Mouse (Mus musculus) kidney, postnatal 36 days (tissue): ENCODE data around the gene 4930442H23Rik.
A peak's percentile ranks its signal among the peaks of the same experiment; 100 is the strongest.
"Not testable (repeated sequence)": the region's sequence is repeated elsewhere in the genome, so short reads cannot be mapped to it uniquely, and the experiment has no call there.

Experiments used
- DNase-seq, 2 experiments: peaks; one replicate each; pipeline ENCODE4 v3.0.0; 2021 to 2022; ENCODE audit warnings: mixed read lengths in 2 of 2

Gene 4930442H23Rik

DNA sequence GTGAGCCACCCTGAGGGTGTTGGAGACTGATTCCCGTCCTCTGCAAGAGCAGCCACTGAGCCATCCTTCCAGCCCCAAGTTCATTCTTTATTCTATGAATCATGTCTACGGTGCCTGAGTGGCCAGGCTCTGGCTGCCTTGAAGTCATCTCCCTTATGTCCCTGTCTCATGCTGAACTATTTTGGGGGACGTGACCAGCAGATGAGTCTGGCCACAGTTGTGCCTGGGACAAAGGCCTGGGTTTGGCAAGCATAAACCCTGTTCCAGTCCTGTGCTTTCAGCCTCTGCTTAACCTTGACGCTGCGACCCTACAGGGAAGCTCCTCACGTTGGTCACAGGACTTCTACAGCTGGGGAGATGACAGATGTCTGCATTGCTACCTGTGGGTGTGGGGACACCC, 13.7 kb upstream of the 4930442H23Rik start:
- DNase-seq: no peak

DNA sequence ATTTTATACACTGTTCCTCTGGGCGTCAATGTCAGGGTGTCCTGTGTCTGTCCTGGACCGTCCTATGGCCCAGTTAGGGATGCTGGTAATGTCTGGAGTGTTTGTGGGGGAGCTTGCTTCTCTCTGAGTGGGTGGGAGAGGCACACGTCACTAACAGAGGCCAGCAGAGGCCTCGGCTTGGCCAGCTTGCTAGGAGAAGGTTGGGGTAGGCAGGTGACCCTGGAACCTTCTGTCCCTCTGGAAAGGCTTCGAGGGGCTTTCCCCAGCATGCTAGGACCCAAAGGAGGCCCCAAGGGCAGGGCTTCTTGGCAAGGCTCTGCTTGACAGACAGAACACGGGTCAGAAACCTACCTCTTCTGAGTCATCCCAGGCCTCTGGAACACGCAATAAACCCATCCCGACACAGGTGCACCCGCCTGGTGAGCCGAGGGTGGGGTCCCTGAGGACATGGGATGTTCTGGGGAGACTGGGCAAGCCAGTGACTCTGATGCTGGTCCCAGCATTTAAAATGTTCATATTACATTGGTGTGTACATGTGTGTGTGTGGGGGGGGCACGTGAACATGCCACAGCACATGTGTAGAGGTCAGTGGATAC, 12.9 kb upstream of the 4930442H23Rik start:
- no peak for DNase-seq

DNA sequence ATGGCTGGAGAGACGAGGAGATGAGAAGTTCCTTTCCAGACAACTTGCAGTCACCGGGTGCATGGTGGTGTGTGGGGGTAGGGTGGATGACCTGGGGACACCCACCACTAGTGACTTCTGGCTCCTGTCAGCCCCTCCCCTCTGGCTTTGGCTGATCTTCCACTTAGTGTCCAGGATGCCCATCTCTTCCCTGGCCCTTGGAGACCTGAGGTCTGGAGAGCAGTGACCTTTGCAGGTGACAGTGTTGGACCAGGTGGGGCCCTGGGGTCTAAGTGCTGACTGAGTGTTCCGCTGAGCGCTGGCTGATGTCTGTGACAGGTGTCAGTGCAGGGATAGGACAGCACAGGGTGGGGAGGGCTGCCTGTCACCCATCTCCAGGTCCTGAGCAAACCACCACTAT, 11.7 kb upstream of the 4930442H23Rik start:
- no peak for DNase-seq

DNA sequence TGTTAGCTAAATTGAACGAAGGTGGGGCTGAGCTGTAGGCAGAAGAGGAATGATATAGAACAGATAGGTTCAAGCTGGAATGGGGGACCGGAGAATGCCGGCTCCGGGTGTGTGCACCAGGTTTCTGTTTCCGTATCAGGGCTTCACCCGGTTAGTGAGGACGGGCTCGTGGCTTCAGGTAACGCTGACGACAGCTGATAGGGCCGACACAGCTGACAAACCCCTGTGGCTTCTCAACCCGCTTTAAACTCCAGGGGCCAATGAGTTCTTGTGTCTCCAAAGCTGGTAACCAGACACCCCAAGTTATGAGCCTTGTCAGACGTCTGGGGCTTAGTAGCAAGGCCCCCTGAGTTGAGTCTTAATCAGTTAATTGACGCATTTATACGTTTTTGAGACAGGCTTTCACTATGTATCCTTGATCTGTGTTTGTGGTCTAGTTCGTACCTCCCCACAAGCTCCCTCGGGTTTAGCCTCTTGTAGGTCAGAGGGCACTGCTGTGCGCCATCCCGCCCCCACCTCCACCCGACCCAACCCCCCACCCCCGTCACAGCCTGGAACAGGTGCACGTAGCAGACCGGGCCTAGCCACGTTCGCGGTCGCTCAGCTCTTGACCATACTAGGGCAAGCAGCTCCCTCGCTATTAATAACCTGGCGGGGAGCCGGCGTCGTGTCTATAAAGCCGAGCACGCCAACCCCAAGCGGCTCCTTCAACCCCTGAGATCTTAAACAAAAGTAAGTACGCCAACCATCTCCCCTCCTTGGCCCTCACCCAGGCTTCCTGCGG, 10.5 kb upstream of the 4930442H23Rik start:
- no peak for DNase-seq

DNA sequence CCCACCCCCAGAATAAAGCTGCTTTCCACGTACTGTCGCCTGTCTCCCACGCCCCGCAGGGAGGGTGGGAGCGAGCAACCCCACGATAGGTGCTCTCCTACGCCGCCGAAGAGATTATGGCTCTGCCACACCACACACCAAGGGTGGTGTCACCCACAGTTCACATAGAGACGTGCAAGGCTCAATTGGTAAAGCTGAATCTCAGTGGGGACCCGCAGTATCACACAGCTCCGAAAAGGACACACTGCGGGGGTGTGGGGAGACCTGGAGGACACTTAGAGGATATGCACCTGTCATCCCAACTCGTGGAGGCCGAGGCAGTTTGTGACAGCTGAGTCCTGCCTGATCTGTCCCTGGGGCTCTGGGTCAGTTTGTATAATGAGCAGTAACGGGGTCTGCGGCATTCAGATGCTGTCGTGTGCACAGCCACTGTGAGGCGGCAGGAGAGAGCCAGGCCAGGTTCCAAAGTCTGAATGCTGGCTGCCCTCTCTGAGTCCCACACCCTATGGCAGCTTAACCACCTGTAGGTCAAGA, 9.4 kb upstream of the 4930442H23Rik start:
- peak in 1 of 2 experiments; percentile 54 for DNase-seq

DNA sequence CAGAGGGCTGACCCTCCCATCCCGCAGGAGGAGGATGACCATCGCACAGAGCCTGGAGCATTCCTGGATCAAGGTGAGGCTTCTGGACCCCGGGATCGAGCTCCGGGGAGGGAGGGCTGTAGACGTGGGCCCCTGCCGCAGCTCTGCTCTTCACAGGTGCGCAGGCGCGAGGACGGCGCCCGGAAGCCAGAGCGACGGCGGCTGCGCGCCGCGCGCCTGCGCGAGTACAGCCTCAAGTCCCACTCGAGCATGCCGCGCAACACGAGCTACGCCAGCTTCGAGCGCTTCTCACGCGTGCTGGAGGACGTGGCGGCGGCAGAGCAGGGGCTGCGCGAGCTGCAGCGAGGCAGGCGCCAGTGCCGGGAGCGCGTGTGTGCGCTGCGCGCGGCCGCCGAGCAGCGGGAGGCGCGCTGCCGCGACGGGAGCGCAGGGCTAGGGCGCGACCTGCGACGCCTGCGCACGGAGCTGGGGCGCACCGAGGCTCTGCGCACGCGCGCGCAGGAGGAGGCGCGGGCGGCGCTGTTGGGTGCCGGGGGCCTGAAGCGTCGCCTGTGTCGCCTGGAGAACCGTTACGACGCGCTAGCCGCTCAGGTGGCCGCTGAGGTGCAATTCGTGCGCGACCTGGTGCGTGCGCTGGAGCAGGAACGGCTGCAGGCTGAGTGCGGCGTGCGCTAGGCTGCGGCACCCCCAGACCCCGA, 8.8 kb upstream of the 4930442H23Rik start:
- DNase-seq: peak; percentile 78 to 91

DNA sequence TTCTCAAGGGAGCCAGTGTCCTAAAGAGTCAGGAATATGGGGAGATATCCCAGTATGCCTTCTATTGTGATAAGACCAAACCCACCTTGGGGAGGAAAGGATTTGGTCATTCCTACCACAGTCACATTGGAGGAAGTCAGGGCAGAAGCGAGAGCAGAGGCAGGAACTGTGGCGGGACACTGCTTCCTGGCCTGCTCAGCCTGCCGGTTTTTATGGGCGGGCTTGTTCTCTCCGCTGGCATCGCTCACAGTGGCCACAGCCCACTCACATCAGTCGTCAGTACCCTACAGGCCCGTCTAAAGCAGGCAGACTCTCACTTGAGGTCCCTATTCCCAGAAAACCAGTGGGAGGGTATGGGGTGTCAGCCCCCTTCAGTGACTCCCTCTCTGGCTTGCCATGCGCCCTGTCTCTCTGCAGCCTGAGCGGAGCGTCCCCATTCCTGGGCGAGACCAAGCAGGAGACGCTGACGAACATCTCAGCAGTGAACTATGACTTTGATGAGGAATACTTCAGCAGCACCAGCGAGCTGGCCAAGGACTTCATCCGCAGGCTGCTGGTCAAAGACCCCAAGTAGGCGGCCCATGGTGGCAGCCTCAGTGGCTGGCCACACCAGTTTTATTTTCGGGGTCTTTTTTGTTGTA, 7.8 kb upstream of the 4930442H23Rik start:
- DNase-seq: no peak

DNA sequence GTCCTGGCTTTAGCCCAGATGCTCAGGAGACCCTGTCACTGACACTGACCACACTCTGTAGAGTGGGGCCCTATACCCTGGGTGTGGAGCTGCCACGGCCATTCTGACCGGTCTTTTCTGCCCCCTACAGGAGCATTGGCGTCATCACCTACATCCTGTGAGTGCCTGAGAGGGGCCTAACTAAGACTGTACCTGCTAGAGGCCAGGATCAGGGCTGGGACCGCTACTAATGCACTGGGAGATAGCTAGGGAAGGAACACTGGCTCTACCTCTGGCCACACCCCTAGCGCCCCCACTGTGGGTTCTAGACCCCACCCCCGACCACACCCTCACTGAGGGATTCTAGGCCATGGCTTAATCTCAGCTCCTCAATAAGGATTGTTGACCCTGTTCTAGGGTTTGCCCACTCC, 7.3 kb upstream of the 4930442H23Rik start:
- peak in 1 of 2 experiments; percentile 35 for DNase-seq

DNA sequence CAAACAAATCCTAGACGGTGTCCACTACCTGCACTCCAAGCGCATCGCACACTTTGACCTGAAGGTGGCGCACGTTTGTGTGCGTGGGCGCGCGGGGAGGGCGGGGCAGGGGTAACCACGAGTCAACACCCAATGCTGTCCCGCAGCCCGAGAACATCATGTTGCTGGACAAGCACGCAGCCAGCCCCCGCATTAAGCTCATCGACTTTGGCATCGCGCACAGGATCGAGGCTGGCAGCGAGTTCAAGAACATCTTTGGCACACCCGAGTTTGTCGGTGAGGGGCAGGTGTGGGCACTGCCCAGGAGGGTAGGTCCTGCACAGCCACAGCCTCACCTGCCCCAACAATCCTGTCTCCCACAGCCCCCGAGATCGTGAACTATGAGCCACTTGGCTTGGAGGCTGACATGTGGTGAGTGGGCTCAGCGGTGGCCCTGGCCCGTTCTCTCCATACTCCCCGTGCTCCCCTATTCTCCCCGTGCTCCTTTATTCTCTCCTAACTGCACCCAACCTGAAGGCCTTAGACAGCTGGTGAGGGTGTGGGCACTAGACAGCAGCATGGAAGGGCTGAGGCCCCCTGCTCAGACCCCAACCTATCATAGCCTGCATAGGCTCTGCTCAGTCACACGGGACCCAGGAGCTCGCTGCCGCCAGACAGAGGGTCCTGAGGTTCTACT, 6.7 kb upstream of the 4930442H23Rik start:
- peak in 1 of 2 experiments; percentile 64 for DNase-seq

DNA sequence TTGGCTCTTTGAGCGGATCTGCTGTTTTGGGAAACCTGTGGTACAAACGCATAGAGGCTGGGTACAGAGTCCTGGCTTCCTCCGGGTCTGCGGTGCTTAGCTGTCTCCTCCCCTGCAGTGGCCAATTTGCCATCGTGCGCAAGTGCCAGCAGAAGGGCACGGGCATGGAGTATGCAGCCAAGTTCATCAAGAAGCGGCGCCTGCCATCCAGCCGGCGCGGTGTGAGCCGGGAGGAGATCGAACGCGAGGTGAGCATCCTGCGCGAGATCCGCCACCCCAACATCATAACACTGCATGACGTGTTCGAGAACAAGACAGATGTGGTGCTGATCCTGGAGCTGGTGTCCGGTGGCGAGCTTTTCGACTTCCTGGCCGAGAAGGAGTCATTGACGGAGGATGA, 6.2 kb upstream of the 4930442H23Rik start:
- DNase-seq: no peak

DNA sequence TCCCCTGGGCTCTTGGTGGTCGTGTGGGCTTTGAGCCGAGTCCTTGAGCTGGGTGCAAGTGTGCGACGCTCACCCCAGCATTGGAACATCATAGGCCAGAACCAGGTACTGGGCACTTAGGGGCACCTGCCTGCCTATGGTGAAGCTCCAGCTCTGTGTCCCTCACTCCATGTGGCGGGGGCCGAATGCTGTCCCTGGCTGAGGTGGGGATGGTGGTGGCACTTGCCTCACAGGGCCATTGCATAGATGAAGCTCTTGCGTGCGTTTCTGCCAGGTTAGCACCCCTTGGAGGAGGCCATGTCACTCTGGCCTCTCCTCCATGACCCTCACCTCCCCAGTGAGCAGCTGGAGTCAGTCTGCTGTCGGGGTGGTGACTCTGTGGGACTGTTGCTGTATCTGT, 3.5 kb upstream of the 4930442H23Rik start:
- DNase-seq: no peak

DNA sequence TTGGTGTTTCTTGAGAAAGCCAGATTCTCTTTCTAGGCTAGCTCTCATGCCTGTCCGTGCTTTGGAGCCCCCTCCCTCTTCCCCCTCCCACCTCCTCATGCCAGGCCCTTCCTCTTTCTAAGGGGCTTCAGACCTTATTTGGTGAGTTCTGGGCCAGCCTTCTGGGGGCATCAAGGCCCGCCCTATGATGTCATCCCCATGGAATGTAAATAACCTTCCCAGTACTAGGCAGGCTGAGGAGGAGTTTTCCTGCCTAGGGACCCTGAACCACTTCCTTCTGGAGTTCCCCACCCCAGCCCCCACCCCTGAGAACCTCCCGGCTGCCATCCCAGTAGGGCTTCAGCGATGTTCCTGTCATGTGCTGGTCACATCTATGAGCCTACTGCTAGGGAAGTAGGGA, 1.1 kb upstream of the 4930442H23Rik start:
- no peak for DNase-seq

DNA sequence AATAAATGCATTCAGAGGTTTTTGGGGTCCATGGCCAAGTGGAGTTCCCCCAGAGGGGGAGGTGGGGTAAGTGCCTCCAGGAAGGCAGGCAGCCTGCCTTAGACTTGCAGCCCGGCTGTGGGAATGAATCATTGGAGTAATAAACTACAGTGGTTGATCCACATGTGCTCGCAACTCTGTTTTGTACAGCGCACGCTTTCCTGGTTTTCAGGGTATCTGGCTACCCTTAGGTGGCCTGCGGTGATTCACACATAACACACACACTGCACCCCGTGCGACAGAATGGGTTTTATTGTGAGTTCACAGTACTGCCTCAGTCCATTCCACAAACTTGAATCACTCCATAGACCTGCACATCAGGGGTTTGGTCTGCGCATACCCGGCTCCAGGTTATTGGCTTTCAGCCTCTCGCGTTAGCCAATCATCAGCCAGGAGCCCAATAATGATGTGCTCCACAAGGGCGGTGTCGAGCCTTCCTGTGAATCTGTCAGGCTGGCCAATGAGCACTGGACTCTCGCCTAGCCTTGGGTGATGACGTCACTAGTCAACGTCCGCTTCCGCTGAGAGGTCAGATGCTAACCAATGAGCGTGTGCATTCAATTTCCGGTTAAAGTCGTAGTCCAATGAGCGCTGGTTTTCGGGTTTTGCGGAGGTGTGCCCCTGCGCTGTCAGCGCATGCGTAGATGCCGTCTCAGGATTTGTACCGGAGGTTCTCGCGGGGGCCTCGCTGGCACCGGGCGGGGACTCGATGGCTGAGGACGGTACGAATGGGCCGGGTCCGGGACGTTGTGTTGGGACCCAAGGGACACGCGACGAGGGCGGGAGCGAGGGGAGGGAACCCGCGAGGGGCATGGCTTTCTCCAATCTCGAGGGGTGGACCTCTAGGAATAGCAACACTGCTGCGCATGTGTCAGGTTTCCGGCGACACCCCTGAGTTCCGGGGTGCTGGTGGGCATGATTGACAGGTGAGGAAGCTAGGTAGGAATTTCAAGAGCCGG, 1.0 kb downstream of the 4930442H23Rik start, which contains the start of gene Dapk3:
Dapk3 (plus strand) TSS at position 670 of the 998 bp plus-strand sequence.
- DNase-seq: peak; percentile 96 to 99

DNA sequence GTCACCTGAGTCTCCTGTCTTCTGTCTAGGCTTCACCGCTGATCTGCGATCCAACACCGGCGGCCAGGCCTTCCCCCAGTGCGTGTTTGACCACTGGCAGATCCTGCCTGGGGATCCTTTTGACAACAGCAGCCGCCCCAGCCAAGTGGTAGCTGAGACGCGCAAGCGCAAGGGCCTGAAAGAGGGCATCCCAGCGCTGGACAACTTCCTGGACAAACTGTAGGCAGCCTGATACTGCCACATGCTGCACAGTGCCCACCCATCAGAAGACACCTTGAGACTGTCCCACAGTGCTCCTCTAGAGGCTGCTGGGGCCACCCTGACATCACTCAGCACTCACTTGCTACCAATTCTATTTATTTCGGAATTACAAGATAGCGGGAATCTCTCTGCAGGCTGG, 1.8 kb downstream of the 4930442H23Rik start:
- not testable (repeated sequence) for DNase-seq

DNA sequence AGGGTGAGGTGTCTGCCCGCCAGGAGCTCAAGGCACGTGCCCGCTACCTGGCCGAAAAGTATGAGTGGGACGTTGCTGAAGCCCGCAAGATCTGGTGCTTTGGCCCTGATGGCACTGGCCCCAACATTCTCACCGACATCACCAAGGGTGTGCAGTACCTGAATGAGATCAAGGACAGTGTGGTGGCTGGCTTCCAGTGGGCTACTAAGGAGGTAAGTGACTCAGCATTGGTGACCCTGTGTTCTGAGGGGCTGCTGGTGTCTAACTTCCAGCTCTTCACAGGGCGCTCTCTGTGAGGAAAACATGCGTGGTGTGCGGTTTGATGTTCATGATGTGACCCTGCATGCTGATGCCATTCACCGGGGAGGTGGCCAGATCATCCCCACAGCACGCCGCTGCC, 2.7 kb downstream of the 4930442H23Rik start:
- DNase-seq: no peak

DNA sequence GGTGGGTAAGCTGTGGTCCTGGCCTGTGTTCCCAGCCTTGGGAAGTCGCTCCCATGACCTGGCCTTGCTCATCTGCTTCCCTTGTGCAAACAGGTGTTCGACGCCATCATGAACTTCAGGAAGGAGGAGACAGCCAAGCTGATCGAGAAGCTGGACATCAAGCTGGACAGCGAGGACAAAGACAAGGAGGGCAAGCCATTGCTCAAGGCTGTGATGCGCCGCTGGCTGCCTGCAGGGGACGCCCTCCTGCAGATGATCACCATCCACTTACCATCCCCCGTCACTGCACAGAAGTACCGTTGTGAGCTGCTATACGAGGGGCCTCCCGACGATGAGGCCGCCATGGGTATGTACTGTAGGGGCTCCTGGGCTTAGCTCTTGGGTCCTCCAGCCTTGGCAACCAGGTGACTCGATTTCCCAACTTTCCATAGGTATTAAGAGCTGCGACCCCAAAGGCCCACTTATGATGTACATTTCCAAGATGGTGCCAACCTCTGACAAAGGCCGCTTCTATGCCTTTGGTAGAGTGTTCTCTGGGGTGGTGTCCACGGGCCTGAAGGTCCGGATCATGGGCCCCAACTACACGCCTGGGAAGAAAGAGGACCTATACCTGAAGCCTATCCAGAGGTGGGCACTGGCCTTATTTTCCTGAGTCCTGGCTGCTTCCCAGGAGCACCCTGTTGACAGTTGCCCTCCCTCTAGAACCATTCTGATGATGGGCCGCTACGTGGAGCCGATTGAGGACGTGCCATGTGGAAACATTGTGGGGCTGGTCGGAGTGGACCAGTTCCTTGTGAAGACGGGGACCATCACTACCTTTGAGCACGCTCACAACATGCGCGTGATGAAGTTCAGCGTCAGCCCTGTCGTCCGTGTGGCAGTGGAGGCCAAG, 4.0 kb downstream of the 4930442H23Rik start:
- DNase-seq: no peak

DNA sequence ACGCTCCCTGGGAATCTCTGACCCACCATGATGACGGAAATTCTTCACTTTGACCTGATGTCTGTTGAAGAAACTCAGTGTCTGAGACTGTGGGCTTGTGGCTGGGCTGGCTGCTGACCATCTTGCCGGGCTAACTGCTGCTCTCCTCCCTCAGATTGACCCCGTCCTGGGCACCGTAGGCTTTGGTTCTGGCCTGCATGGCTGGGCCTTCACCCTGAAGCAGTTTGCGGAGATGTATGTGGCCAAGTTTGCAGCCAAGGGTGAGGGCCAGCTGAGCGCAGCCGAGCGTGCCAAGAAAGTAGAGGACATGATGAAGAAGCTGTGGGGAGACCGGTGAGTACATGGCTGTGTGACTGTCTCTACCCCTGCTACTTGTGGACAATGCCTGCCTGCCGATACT, 4.7 kb downstream of the 4930442H23Rik start:
- DNase-seq: no peak

DNA sequence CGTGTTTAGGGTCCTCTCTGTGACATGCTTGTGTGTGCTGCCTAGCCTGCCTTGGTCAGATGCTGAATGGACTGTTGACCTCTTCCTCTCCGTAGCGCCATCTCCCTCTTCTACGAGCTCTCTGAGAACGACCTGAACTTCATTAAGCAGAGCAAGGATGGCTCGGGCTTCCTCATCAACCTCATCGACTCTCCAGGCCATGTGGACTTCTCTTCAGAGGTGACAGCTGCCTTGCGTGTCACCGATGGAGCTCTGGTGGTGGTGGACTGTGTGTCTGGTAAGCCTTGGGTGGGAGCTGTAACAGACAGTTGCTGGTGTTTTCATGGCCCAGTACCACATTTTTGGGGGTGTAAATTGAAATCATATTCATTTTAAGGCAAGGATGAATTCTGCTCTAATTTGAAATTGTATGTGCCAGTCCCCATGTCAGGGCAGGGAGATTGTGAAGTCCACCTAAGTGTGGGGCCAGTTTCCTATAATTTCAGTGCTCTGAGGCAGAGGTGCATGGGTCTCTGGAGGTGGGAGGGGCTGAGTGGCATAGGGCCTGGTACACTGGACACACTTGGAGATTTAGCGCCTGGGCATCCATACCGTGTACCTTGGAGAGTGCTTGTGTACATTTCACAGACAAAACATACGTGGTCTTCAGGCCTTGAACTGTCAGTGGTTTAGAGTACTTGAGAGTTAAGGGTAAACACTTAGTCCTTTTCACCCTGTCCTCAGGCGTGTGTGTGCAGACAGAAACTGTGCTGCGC, 5.5 kb downstream of the 4930442H23Rik start:
- no peak for DNase-seq

DNA sequence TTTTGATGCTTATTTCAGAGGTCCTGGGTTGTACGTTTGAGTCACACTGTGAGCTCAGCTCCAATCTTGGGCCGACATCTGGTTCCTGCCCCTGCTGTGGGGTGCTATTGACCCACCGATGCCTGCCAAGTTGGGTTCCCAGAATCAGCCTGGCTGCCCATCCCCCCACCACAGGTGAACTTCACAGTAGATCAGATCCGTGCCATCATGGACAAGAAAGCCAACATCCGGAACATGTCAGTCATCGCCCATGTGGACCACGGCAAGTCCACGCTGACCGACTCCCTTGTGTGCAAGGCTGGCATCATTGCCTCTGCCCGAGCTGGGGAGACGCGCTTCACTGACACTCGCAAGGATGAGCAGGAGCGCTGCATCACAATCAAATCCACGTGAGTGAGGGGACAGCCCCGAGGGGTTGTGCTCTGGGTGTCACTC, 6.1 kb downstream of the 4930442H23Rik start:
- DNase-seq: peak in 1 of 2 experiments; percentile 74
